Mouse (Mus musculus) liver, embryonic 13.5 days (tissue): ENCODE measurements around the gene Ephb1. TPM values are rescaled to one million over a fixed set of nuclear protein-coding genes. Genes with fewer than 3 reads are reported as not detected.

Source experiments
- ATAC-seq: fragments of 200-750 bp; cut with Nextera tagmentation; 2 replicates; pipeline ENCODE4 v1.8.0; 2017; ENCODE audit warnings: low read depth, mild to moderate bottlenecking, moderate number of reproducible peaks, moderate library complexity
- DNase-seq: peaks from one replicate; pipeline ENCODE4 v3.0.0; 2022
- H3K27ac ChIP-seq: fragments of 300-500 bp; sonication (generic); 2 replicates; pipeline ENCODE4 v1.5.1; 2015; ENCODE audit warnings: moderate library complexity, mild to moderate bottlenecking, inconsistent platforms
- H3K27me3 ChIP-seq: fragments of 300-500 bp; sonication (generic); 2 replicates; pipeline ENCODE4 v1.6.1; 2015; ENCODE audit warnings: mild to moderate bottlenecking, inconsistent platforms
- H3K36me3 ChIP-seq: fragments of 300-500 bp; sonication (generic); 2 replicates; pipeline ENCODE4 v1.6.1; 2015; ENCODE audit warnings: mild to moderate bottlenecking, inconsistent platforms
- H3K4me1 ChIP-seq: fragments of 300-500 bp; sonication (generic); replicated peaks from 2 replicates; pipeline ENCODE4 v1.6.1; 2015; ENCODE audit warnings: inconsistent platforms
- H3K4me2 ChIP-seq: fragments of 300-500 bp; sonication (generic); 2 replicates; pipeline ENCODE4 v1.6.1; 2015; ENCODE audit warnings: inconsistent platforms, mild to moderate bottlenecking, moderate library complexity
- H3K4me3 ChIP-seq: fragments of 300-500 bp; sonication (generic); replicated peaks from 2 replicates; pipeline ENCODE4 v1.5.1; 2015; ENCODE audit warnings: mild to moderate bottlenecking, inconsistent platforms
- H3K9ac ChIP-seq: fragments of 300-500 bp; sonication (generic); 2 replicates; pipeline ENCODE4 v1.6.1; 2015; ENCODE audit warnings: mild to moderate bottlenecking, inconsistent platforms
- H3K9me3 ChIP-seq: fragments of 300-500 bp; sonication (generic); replicated peaks from 2 replicates; pipeline ENCODE4 v1.6.1; 2016; ENCODE audit warnings: inconsistent platforms
- WGBS: fragments of 180-500 bp; shearing (Covaris S2); methylation state at CpG from one replicate; pipeline ENCODE4 v1.1.7; 2015; ENCODE audit not compliant: insufficient replicate concordance; 5-methylcytosine and 5-hydroxymethylcytosine counted together
- polyA plus RNA-seq: library from polyadenylated mRNA; unstranded; fragments of >200 nt; fragmentation: Nextera tagmentation; extraction: Ambion mirVana; gene quantifications from 2 replicates; pipeline ENCODE4 v1.2.1, GENCODE M21; 2015

The Ephb1 gene
- polyA plus RNA-seq, 1 experiment from 2014 or later = 0.20 TPM

DNA sequence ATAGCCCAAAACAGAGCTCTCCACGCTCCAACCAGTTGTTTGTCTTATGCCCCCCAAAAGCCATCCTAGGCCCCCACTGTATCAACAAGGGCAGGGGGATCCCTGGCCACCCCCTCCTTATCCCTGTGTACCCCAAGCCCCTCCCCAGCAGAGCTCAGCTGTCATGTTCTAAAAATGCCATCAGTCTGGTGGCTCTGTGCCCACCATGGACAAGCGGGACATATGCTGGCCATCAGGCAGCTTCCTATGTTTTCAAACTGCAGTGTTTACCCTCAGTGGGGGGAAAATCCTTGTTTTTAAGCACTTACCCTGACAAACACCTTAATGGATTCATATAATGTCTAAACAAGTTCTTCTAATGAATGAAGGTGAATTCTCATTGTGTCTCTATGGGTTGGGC, 275.3 kb downstream of the Ephb1 start:
- Histone ChIP-seq H3K9me3 (no peaks in the 10 kb centered on the region), H3K27me3 (no peaks in the 10 kb centered on the region), H3K4me1 (no peaks in the 10 kb centered on the region), H3K4me3 (no peak overlapping the region), H3K27ac (no peak overlapping the region), H3K36me3 (no peaks in the 10 kb centered on the region), H3K4me2 (no peak overlapping the region), H3K9ac (no peak overlapping the region)
- 75% methylated on average over 2 of the region's 2 CpGs for WGBS
- no peak for DNase-seq
- ATAC-seq = no peak

DNA sequence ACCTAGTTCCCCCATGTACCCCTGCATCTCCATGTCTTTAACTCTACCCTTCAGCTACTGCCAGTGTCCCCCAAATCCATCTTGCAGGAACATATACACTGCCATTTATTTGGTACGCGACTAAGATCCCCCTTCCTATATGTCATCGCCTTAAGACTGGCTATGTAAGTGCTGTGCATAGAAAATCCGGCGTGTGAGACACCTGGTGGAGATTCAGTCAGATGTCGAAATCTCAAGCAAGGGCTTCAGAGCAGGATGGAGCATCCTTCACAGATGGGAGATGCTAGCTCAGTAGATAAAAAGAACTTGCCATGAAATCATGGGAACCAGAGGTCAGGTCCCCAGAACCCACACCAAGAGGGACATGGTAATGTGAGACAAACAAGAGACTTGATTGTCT, 276.3 kb downstream of the Ephb1 start:
- Histone ChIP-seq H3K4me2 (no peak overlapping the region), H3K27ac (no peak overlapping the region), H3K4me3 (no peak overlapping the region), H3K4me1 (no peaks in the 10 kb centered on the region), H3K9ac (no peak overlapping the region), H3K36me3 (no peaks in the 10 kb centered on the region), H3K9me3 (no peaks in the 10 kb centered on the region), H3K27me3 (no peaks in the 10 kb centered on the region)
- DNase-seq = no peak
- ATAC-seq = no peak
- WGBS = 74% methylated on average over 6 of the region's 6 CpGs

DNA sequence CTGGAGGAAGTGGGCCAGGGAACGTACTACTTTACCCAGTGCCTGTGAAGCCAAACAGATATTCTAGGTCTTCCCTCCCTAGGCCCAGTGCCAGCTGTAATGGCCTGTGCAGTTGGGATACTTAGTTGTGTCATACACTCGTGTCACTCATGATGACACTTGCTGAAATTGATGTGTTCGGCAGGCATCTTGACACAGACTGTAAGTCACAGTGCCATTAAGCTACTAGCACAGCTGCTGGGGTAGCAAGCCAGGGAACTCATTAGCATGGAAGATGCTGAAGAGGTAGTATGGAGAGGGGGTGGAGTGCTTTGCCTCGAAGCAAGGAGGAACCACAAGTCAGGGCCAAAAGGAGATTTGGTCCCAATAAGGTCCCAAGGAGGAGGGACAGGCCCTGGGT, 279.0 kb downstream of the Ephb1 start:
- Histone ChIP-seq H3K9me3 (no peaks in the 10 kb centered on the region), H3K4me2 (no peak overlapping the region), H3K4me1 (no peaks in the 10 kb centered on the region), H3K36me3 (no peaks in the 10 kb centered on the region), H3K9ac (no peak overlapping the region), H3K27ac (no peak overlapping the region), H3K4me3 (no peak overlapping the region), H3K27me3 (no peaks in the 10 kb centered on the region)
- ATAC-seq (no peak), DNase-seq (no peak)
- 42% methylated on average over 4 of the region's 4 CpGs for WGBS

DNA sequence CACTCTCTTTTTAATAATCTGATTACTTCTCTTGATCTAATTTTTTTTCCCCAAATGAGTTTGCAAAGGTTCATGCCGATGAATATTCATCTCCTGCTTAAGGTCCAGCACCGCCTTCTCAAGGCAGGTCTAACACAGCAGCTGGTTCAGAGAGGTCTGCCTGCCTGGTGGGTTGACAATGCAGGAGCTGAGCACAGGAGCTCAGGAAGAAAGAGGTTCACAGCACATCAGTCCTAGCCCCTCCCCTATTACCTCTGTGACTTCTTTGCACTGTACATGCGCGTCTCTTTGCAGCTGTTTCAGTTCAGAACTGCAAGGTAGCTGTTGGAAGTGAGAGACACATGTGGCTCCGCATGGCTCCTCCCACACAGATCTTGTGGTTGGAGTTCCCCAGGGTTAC, 281.1 kb downstream of the Ephb1 start:
- Histone ChIP-seq H3K4me2 (no peak overlapping the region), H3K36me3 (no peaks in the 10 kb centered on the region), H3K27me3 (no peaks in the 10 kb centered on the region), H3K4me1 (no peaks in the 10 kb centered on the region), H3K9ac (no peak overlapping the region), H3K4me3 (no peak overlapping the region), H3K9me3 (no peaks in the 10 kb centered on the region), H3K27ac (no peak overlapping the region)
- WGBS = 68% methylated on average over 5 of the region's 5 CpGs
- no peak for DNase-seq
- ATAC-seq = no peak

DNA sequence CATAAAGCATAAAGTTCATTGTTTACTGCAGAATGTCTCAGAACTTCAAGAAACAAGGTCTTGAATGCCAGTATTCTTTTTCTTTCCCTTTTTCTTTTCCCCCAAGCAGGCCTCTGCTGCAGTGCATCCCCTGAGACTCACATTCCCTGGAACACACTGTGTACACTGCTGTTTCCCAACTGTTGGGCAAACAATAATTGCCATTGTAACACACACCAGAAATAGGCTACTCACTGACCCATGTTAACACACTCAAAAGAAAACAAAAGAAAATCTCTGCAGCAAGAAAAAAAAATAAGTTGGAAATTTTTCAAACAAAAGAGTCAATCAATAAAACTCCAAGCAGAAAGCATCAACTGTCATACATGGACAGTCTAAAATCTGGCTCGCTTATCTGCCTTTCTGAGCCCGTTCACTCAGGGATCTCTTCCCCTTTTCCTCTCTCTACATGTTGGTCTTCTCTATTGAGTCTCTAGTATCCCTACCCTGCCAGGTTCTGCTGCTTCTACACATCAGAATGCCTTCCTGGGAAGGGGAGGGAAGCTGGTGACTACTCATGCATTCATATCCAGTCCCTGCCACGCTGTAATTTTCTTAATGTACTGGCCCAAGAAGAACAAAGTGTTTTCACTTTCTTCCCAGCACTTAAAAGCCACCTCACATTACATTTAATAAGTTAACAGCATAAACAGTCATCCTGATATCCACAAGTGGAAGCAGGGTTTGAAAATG, 285.2 kb downstream of the Ephb1 start:
- no peak for DNase-seq
- H3K27ac ChIP-seq = no peak overlapping the region
- no peaks in the 10 kb centered on the region for H3K9me3 ChIP-seq
- ATAC-seq = no peak
- H3K27me3 ChIP-seq = no peaks in the 10 kb centered on the region
- H3K4me1 ChIP-seq = no peaks in the 10 kb centered on the region
- WGBS = 55% methylated on average over 3 of the region's 3 CpGs
- H3K4me3 ChIP-seq = no peak overlapping the region
- no peaks in the 10 kb centered on the region for H3K36me3 ChIP-seq
- H3K4me2 ChIP-seq = no peak overlapping the region
- H3K9ac ChIP-seq = no peak overlapping the region

DNA sequence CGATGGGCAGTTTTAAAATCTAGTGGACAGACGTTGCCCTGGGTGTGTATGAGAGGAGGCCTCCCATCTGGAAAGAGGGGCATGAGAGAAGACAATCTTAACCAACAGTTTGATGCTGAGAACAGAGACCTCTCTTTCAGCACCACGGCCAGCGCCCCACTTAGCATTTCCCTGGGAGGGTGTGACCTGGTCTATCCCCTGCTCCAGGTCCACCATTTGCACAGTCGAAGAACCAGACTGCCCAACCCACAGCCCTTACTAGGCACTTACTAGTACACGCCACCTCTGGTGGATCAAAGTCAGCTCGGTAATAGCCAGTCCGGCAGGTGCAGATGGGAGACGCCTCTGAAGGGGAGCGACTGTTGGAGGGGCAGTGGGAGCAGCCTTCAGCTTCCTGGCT, 287.9 kb downstream of the Ephb1 start:
- WGBS = 56% methylated on average over 10 of the region's 10 CpGs

DNA sequence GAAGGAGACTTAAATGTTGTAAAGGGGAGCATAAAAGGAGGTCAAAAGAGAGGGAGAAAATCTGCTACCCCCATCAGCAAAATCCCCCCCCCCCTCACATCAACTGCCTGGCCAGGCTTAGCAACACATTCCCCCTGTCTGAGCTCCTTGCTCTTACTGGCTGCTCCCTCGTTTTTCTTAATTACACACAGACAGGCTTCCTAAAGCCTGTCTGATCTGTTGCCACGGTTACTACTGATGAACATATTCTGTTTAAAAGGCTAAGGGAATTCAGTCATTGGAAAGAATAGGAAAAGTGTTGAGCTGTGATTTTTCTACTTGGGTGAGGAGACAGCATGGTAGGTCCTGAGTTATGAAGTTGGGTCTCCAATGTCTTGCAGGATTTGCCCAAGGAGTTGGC, 308.6 kb downstream of the Ephb1 start:
- Histone ChIP-seq H3K4me2 (no peak overlapping the region), H3K27me3 (no peaks in the 10 kb centered on the region), H3K27ac (no peak overlapping the region), H3K4me1 (no peaks in the 10 kb centered on the region), H3K9ac (no peak overlapping the region), H3K36me3 (no peaks in the 10 kb centered on the region), H3K9me3 (no peaks in the 10 kb centered on the region), H3K4me3 (no peak overlapping the region)
- no peak for DNase-seq
- ATAC-seq = no peak
- 32% methylated on average over 2 of the region's 2 CpGs for WGBS

More for the DNA sequence above, 287.9 kb downstream of the Ephb1 start:
- no peaks in the 10 kb centered on the region for H3K9me3 ChIP-seq
- no peaks in the 10 kb centered on the region for H3K4me1 ChIP-seq
- H3K4me3 ChIP-seq = no peak overlapping the region
- H3K27me3 ChIP-seq = no peaks in the 10 kb centered on the region
- H3K36me3 ChIP-seq = no peaks in the 10 kb centered on the region
- ATAC-seq (no peak), DNase-seq (no peak)
- H3K27ac ChIP-seq = no peak overlapping the region
- no peak overlapping the region for H3K4me2 ChIP-seq
- no peak overlapping the region for H3K9ac ChIP-seq

DNA sequence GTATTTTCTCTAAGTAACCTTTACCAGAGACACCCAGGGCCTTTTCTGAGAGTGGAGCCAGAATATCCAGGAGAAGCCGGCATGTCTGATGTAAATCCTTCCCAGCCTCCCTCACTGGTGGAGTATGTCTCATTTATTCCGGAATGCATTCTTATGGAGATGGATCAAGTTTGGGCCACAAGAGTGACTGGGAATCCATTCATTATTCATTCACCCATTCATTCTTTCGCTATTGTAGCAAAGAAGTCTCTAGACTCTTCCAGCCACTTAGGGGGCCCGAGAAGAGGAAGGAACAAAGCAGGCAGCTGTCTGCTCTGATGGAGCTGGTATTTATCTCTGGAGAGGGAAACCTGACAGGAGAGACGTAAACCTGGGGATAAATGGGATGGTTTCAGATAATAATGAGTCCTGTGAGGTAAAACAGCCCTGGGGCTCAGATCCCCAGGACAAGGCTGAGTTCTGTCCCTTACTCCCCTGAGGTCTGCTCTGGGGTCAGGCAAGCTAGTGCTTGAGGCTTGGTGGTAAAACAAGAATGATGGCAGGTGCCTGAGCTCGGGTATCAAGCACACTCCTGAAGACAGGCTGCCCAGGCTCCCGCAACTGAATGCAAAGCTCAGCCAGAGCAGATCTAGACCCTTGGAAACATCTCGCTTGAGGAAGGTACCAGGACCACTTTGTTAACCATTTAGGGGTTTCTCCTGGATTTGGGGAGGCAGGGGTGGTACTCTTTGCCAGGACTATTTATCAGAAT, 309.2 kb downstream of the Ephb1 start:
- WGBS = 53% methylated on average over 8 of the region's 8 CpGs
- no peak overlapping the region for H3K4me3 ChIP-seq
- DNase-seq (no peak), ATAC-seq (no peak)
- H3K27ac ChIP-seq = no peak overlapping the region
- H3K9me3 ChIP-seq = no peaks in the 10 kb centered on the region
- H3K4me2 ChIP-seq = no peak overlapping the region
- no peaks in the 10 kb centered on the region for H3K27me3 ChIP-seq
- no peaks in the 10 kb centered on the region for H3K36me3 ChIP-seq
- H3K4me1 ChIP-seq = no peaks in the 10 kb centered on the region
- no peak overlapping the region for H3K9ac ChIP-seq

DNA sequence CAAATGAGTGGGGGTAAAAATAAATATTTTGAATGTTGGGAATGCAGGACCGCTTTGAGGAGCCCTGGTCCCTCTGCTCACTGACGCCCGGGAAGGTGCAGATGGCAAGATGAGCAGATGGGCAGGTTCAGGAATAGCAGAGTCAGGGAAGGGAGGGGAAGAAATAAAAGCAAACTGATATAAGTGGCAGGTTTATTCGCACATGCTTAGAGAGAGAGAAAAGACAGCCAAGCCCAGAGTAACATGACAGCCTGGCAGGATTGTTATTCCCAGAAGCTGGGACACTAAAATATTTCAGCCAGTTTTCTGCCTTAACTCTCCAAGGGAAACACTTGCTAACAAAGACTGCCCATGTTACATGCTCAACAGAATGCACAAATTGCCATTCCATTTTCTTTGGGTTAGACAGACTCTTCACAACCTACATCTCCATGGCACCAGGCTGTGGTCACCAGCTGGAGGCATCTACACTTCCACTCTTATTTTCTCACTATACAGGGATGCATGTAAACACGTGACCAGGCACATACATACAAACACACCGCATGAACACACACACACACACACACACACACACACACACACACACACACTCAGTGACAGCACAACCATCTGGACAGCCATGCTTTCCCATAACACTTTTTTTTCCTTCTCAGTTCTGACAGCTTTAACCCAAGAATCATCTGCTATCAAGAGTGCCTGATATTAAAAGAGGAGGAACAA, 315.3 kb downstream of the Ephb1 start:
- ATAC-seq (no peak), DNase-seq (no peak)

DNA sequence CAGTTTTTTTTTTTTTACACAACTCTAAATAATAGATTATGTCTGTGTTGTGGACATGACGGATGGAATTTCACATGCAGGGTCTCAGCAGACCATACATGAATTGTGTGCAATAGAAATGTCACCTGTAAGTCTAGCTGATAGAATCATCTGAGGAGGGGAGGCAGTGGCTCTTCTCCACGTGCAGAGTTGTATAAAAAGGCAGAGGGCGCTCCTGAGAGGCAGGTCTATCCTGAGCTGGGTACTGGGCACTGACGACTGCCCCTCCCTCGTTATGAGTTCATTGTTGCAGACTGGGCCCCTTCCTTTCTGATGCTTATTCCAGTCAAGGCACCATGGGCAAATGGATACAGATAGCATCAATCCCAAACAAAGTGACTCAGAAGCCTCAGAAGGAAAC, 318.4 kb downstream of the Ephb1 start:
- Histone ChIP-seq H3K9ac (no peak overlapping the region), H3K27ac (no peak overlapping the region), H3K9me3 (no peaks in the 10 kb centered on the region), H3K4me3 (no peak overlapping the region), H3K4me2 (no peak overlapping the region), H3K4me1 (no peaks in the 10 kb centered on the region), H3K36me3 (no peaks in the 10 kb centered on the region), H3K27me3 (no peaks in the 10 kb centered on the region)
- 42% methylated on average over 5 of the region's 5 CpGs for WGBS
- ATAC-seq (no peak), DNase-seq (no peak)

More for the DNA sequence above, 315.3 kb downstream of the Ephb1 start:
- H3K4me2 ChIP-seq = no peak overlapping the region
- H3K4me1 ChIP-seq = no peaks in the 10 kb centered on the region
- no peaks in the 10 kb centered on the region for H3K27me3 ChIP-seq
- H3K27ac ChIP-seq = no peak overlapping the region
- WGBS = 57% methylated on average over 6 of the region's 6 CpGs
- no peak overlapping the region for H3K4me3 ChIP-seq
- no peaks in the 10 kb centered on the region for H3K9me3 ChIP-seq
- H3K36me3 ChIP-seq = no peaks in the 10 kb centered on the region
- H3K9ac ChIP-seq = no peak overlapping the region

DNA sequence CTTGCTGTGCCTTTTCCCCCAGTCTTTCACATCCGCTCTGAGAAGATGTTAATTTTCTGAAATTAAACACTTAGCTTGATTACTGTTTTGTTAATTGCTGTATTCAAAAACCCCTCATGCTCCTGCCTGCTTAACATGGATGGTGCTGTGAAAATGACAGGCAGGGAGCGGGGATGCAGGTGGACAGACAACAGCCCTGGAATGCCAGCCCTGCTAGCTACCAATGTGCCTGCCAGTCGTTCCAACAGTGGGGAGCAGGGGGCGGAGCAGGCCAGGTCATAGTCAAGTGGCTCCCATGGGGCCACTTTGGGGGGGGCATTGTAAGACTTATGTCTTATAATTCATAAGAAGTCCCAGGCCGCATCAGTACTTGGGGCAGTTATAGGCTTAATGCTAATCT, 321.3 kb downstream of the Ephb1 start:
- Histone ChIP-seq H3K27me3 (no peaks in the 10 kb centered on the region), H3K9ac (no peak overlapping the region), H3K4me3 (no peak overlapping the region), H3K4me1 (no peaks in the 10 kb centered on the region), H3K4me2 (no peak overlapping the region), H3K9me3 (no peaks in the 10 kb centered on the region), H3K27ac (no peak overlapping the region), H3K36me3 (no peaks in the 10 kb centered on the region)
- ATAC-seq (no peak), DNase-seq (no peak)
- WGBS = 59% methylated on average over 5 of the region's 5 CpGs
